Mouse (Mus musculus): ENCODE data around the gene Cyp2a12. TPM values are rescaled to one million over a fixed set of nuclear protein-coding genes. Genes with fewer than 3 reads are reported as not detected.
"Not testable (repeated sequence)": the region's sequence is repeated elsewhere in the genome, so short reads cannot be mapped to it uniquely, and the experiment has no call there.

Cyp2a12 gene
- total RNA-seq (2018; cell fraction: chromatin; rRNA removed), result not detected
- total RNA-seq (2018; cell fraction: cytosol; rRNA removed), result not detected
- not detected for total RNA-seq (2018; cell fraction: nucleus; rRNA removed)
- not detected in 3 replicates for polyA plus RNA-seq (2018)

DNA sequence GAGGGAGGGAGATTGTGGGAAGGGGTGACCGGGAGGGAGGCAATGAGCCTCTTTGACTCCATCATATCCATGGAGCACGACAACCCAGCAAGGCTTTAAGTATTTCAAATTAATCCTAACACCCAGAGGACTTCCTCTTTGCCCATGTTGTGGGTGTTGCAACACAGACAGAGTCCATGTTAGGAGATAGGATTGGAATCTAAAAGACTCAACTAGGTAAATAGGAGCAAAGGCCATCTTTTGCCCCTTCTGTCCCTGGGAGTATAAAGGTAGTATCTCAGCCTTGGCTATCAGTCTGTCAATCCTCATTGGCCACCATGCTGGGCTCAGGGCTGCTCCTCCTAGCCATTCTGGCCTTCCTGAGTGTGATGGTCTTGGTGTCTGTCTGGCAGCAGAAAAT is at the start of gene Cyp2a12:
Cyp2a12 (plus strand) TSS at position 293 of the 400 bp plus-strand sequence.
- no peaks in the 10 kb centered on the region for H3K79me2 ChIP-seq (ENCODE audit: inconsistent target)
- H3K36me3 ChIP-seq (ENCODE audit: inconsistent target), result no peaks in the 10 kb centered on the region
- no peak within 1 kb of the TSS for H3K4me3 ChIP-seq (ENCODE audit: inconsistent target)
- 89% methylated on average over 2 of the region's 2 CpGs for WGBS (ENCODE audit: missing documents)
- H3K27ac ChIP-seq, result no peak within 1 kb of the TSS

DNA sequence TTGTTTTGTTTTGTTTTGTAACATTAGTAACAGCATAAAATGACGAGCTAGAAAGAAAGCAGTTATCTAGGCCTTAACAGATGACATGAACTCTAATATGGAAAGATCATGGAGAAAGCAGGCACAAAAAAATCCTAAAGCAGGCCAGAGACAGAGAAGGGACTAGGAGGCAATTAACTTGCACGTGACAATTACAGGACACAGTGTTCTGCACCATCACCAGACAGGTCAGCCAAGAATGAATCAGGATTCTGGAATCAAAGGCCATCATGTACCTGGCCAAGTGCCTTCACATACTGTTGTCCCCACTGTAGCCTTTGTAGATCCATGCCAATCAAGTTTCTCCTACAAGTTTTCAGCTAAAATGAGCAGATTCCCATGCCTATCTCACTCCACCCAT is 47.4 kb upstream of the Cyp2a12 start:
- WGBS (ENCODE audit: missing documents), result 78% methylated on average over 1 of the region's 2 CpGs
- not testable (repeated sequence) for H3K79me2 ChIP-seq (ENCODE audit: inconsistent target); H3K36me3 ChIP-seq (ENCODE audit: inconsistent target); H3K4me3 ChIP-seq (ENCODE audit: inconsistent target); H3K27ac ChIP-seq

DNA sequence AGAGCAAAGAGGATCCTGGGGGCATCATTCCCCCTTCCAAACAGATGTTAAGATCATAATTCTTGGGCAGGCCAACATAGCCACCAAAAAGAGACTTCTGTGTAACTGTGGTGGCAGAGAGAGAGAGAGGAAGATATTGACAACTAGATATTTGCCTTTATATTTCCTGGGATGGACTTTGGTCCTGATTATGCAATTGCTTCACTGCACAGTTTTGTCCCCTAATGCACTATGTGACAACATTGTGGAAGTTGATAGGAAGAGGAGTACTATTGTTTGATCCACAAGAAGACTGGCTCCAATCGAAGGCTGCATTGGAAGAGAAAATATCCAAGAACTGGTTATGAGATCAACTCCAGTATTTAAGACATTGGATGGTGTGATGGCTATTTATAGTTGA is 46.9 kb upstream of the Cyp2a12 start:
- H3K4me3 ChIP-seq (ENCODE audit: inconsistent target); H3K27ac ChIP-seq; H3K36me3 ChIP-seq (ENCODE audit: inconsistent target); H3K79me2 ChIP-seq (ENCODE audit: inconsistent target): not testable (repeated sequence)
- WGBS (ENCODE audit: missing documents), result 92% methylated on average over 1 of the region's 1 CpGs

DNA sequence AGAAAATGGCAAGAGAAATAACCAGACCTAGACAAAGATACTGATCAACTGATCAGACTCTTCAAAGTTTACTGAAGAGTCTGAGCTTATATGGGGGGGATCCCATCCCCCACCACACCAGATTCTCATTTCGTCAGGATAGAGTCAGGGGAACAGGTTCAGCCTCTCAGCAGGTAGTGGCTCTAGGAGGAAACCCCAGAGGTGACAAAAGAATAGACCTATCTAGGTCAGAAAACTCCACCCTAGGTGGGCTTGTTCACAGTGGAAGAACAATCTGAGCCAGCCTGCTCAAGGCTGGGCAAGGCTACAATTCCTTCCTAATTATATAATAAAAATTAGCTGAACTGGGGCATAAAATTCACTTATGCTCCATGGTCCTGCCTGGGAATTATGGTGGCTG is 46.3 kb upstream of the Cyp2a12 start:
- Histone ChIP-seq H3K4me3 (ENCODE audit: inconsistent target) (no peak overlapping the region), H3K79me2 (ENCODE audit: inconsistent target) (no peaks in the 10 kb centered on the region), H3K27ac (no peak overlapping the region), H3K36me3 (ENCODE audit: inconsistent target) (no peaks in the 10 kb centered on the region)
- 44% methylated on average over 1 of the region's 1 CpGs for whole genome bisulfite sequencing (ENCODE audit: missing documents)

DNA sequence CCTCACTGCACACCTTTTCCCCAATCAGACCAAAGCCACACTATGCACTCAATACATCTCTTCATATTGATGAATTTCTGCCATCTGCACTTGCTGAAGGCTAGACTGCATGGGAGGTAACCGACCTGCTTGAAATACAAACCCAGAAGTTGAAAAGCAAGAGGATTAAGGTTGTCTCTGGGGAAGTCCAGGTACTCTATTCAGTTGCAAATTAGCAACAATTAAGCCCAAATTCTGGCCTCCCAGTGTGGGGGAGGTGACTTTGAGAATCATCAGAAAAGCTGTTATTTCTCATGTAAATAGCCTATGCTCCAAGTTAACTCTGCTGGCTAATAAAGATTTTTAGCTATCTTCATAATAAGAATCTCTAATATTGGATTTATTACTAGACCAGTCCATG is 45.7 kb upstream of the Cyp2a12 start:
- H3K36me3 ChIP-seq (ENCODE audit: inconsistent target); H3K79me2 ChIP-seq (ENCODE audit: inconsistent target); H3K27ac ChIP-seq; H3K4me3 ChIP-seq (ENCODE audit: inconsistent target): not testable (repeated sequence)
- WGBS (ENCODE audit: missing documents), result 7% methylated on average over 1 of the region's 1 CpGs

DNA sequence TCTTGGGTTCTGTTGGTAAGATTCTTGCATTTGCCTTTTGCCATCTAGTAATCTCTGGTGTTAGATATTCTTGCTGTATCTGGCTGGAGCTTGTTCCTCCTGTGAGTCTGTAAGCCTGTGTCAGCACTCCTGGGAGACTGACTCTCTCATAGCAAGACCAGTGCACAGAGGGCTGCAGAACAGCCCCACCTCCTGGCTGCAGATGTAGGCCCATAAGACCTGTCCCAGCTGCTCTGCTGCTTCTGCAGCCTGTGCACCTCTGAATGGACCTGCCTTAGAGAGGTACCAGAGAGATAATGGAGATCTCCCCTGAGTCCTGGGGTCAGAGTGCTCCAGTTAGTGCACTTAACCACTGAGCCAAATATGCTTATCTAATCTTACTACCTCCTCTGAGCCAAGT is 2.3 kb upstream of the Cyp2a12 start:
- H3K36me3 ChIP-seq (ENCODE audit: inconsistent target); H3K4me3 ChIP-seq (ENCODE audit: inconsistent target); H3K79me2 ChIP-seq (ENCODE audit: inconsistent target); H3K27ac ChIP-seq: not testable (repeated sequence)

DNA sequence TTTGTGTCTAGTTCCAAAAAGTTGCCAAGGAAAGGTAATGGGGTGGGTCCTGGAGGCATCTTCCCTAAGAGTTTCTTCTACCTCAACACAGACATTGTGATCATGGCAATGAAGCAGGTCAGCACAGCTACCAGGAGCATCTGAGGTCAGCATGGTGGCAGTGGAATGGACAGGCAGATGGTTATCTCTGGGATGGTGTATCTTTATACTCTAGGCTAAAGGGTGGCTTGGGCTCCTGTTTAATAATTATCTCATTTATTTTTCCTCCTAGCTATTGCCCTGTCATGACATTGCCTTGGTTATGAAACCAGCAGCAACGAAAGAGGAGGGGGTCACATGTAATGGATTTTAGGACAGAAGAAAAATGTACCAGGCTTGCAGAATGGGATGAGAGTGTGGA is 20.0 kb downstream of the Cyp2a12 start:
- not testable (repeated sequence) for H3K36me3 ChIP-seq (ENCODE audit: inconsistent target); H3K79me2 ChIP-seq (ENCODE audit: inconsistent target); H3K4me3 ChIP-seq (ENCODE audit: inconsistent target); H3K27ac ChIP-seq
- 38% methylated on average over 1 of the region's 1 CpGs for WGBS (ENCODE audit: missing documents)

DNA sequence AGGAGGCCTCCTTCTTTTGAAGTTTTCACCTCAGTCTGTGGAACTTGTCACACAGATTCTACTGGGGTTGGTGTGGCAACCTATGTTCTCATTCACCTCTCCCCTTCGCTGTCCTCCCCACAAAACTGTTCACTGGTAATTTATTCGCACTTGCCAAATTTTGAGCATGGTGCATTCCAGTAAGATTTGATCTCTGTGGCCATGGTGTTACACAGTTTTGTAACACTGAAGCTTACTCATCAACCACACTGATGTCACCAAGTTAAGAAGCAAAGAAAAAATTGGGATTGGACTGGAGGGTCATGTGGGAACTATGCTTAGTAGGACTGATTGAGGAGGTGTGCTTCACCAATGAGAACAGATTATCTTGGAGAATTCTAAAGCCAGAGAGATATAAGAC is 30.5 kb downstream of the Cyp2a12 start:
- 88% methylated on average over 2 of the region's 2 CpGs for WGBS (ENCODE audit: missing documents)
- not testable (repeated sequence) for H3K27ac ChIP-seq

DNA sequence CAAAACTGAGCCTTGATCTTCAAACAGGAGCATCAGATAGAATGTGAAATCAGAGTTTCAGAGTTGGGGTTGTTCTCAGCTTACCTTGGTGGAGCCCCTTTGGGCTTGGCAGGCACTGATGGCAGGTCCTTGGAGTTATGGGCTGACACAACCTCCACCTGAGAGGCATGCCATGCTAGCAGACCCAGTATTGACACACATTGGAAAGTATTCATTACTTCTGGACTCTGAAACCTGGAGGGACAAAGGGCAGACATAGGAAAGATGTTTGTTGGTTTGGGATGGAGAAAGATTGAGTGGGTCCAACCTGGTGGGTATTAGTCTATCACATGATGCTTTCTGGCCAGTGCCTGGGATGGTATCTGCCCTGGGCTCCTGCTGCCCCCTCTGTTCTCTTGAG is 31.0 kb downstream of the Cyp2a12 start:
- not testable (repeated sequence) for H3K36me3 ChIP-seq (ENCODE audit: inconsistent target); H3K79me2 ChIP-seq (ENCODE audit: inconsistent target); H3K4me3 ChIP-seq (ENCODE audit: inconsistent target); H3K27ac ChIP-seq

More for the DNA sequence above, 30.5 kb downstream of the Cyp2a12 start:
- H3K36me3 ChIP-seq (ENCODE audit: inconsistent target); H3K4me3 ChIP-seq (ENCODE audit: inconsistent target); H3K79me2 ChIP-seq (ENCODE audit: inconsistent target): not testable (repeated sequence)

DNA sequence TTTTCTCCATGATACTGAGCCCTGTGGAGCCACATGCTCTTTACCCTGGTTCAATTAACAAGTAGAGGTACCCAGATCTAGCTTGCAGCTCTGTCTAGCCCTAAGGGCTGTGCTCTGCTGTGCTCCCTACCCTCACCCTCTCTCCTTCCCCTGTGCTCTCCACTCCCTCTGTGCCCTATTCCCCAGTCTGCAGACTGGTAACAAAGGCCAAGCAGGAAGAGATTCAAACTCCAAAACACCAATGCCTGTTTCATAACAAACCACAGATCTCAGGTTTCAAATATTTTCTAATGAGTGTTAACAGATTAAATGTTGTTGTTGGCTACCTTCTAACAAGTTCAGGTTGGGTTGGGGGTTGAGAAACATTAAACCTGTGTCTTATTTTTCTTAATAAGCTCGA is 49.8 kb downstream of the Cyp2a12 start:
- no peak overlapping the region for H3K4me3 ChIP-seq (ENCODE audit: inconsistent target)
- WGBS (ENCODE audit: missing documents), result 67% methylated on average over 1 of the region's 1 CpGs
- H3K79me2 ChIP-seq (ENCODE audit: inconsistent target), result no peaks in the 10 kb centered on the region
- no peak overlapping the region for H3K27ac ChIP-seq
- H3K36me3 ChIP-seq (ENCODE audit: inconsistent target), result no peaks in the 10 kb centered on the region

DNA sequence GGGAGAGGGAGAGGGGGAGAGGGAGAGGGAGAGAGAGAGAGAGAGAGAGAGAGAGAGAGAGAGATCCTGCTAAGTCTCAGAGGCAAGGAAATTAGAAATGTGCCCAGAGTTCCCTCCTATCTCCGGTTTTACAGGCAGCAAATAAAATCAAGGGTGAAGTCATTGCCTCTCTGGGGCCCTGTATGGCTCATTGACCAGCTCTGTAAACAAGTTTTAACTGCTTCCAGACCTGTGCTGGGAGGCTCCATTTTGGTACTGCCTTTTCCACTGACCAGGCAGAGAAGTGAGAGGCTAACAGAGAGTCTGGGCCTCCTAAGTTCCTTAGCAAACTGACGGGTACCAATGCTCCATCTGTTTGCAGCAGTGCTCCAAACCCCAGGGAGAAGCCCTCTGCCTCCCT is 52.7 kb downstream of the Cyp2a12 start:
- 88% methylated on average over 2 of the region's 2 CpGs for WGBS (ENCODE audit: missing documents)
- H3K27ac ChIP-seq, result no peak overlapping the region
- H3K79me2 ChIP-seq (ENCODE audit: inconsistent target), result no peaks in the 10 kb centered on the region
- H3K36me3 ChIP-seq (ENCODE audit: inconsistent target), result no peaks in the 10 kb centered on the region
- no peak overlapping the region for H3K4me3 ChIP-seq (ENCODE audit: inconsistent target)

Other genes starting within 250 kb of the Cyp2a12 start
- gene Cyp2g1, start 220.2 kb upstream of the Cyp2a12 start, polyA plus RNA-seq (2018), result not detected in 3 replicates
- gene Cyp2a5, start 193.8 kb upstream of the Cyp2a12 start, polyA plus RNA-seq (2018), result not detected in 3 replicates
- gene Cyp2a22, start 89.7 kb upstream of the Cyp2a12 start, polyA plus RNA-seq (2018), result not detected in 3 replicates
- not detected in 3 replicates for gene Cyp2f2, start 90.8 kb downstream of the Cyp2a12 start, polyA plus RNA-seq (2018)
- gene Cyp2t4, start 124.6 kb downstream of the Cyp2a12 start, polyA plus RNA-seq (2018), result not detected in 3 replicates
- 31.1 to 40.6 TPM (median 35.8 TPM) in 3 replicates for gene Egln2, start 137.7 kb downstream of the Cyp2a12 start, polyA plus RNA-seq (2018)
- gene Rab4b, start 149.8 kb downstream of the Cyp2a12 start, polyA plus RNA-seq (2018), result 38.2 to 73.8 TPM (median 68.8 TPM) in 3 replicates
- gene Gm21983, start 152.0 kb downstream of the Cyp2a12 start, polyA plus RNA-seq (2018), result not detected in 3 replicates
- not detected in 3 replicates for gene Mia, start 152.1 kb downstream of the Cyp2a12 start, polyA plus RNA-seq (2018)
- gene BC024978, start 166.7 kb downstream of the Cyp2a12 start, polyA plus RNA-seq (2018), result 5.6 to 8.4 TPM (median 6.5 TPM) in 3 replicates
- 56.0 to 80.4 TPM (median 77.1 TPM) in 3 replicates for gene Snrpa, start 167.2 kb downstream of the Cyp2a12 start, polyA plus RNA-seq (2018)
- gene Itpkc, start 199.6 kb downstream of the Cyp2a12 start, polyA plus RNA-seq (2018), result 4.0 to 6.8 TPM (median 6.2 TPM) in 3 replicates
- gene Coq8b, start 203.9 kb downstream of the Cyp2a12 start, polyA plus RNA-seq (2018), result 15.6 to 17.3 TPM (median 16.0 TPM) in 3 replicates
- gene Numbl, start 229.4 kb downstream of the Cyp2a12 start, polyA plus RNA-seq (2018), result 2.0 to 3.1 TPM (median 2.4 TPM) in 3 replicates

Data from macrophage (primary cell).